Mouse (Mus musculus): ENCODE measurements around the gene Kmt2e. TPM values are rescaled to one million over a fixed set of nuclear protein-coding genes. Genes with fewer than 3 reads are reported as not detected.
A peak's percentile ranks its signal among the peaks of the same experiment; 100 is the strongest.

Gene Kmt2e
- polyA plus RNA-seq, 1 experiment from 2014 or later, result 63.4 TPM

GRCm38 (mm10) chr5:23464743-23465142 lies 30.5 kb downstream of the Kmt2e start:
- Histone ChIP-seq H3K27me3 (ENCODE audit: control insufficient read depth, insufficient read depth, low read length) (no peaks in the 10 kb centered on the region), H3K4me3 (ENCODE audit: control insufficient read depth in 1 of 2, insufficient read depth in 1 of 2, low read depth in 1 of 2, low read length in 2 of 2) (no peak overlapping the region), H3K36me3 (ENCODE audit: control insufficient read depth, insufficient read depth, low read length) (peaks cover 70% of the 10 kb centered on the region), H3K4me2 (ENCODE audit: low read length) (no peak overlapping the region), H3K9ac (ENCODE audit: low read length) (no peak overlapping the region), H3K9me3 (ENCODE audit: control insufficient read depth, low read length) (no peaks in the 10 kb centered on the region), H3K27ac (replicated peaks in 1 of 2; ENCODE audit: control insufficient read depth in 1 of 2, insufficient read depth in 1 of 2, low read depth in 2 of 2, low read length in 2 of 2) (no peak overlapping the region), H3K4me1 (ENCODE audit: control insufficient read depth in 2 of 2, insufficient read depth in 2 of 2, low read length in 2 of 2) (no peaks in the 10 kb centered on the region)
- 94% methylated on average over 8 of the region's 8 CpGs for WGBS
- ATAC-seq (ENCODE audit: insufficient number of reproducible peaks, insufficient read depth, low FRiP score, low read depth), result no peak

- H3K36me3 ChIP-seq (ENCODE audit: control insufficient read depth, insufficient read depth, low read length), result peaks cover 78% of the 10 kb centered on the region
Observed at GRCm38 (mm10) chr5:23466546-23466945, 32.3 kb downstream of the Kmt2e start.

GRCm38 (mm10) chr5:23473098-23473873 lies 39.0 kb downstream of the Kmt2e start:
- Histone ChIP-seq H3K4me2 (ENCODE audit: low read length) (no peak overlapping the region), H3K9me3 (ENCODE audit: control insufficient read depth, low read length) (no peaks in the 10 kb centered on the region), H3K4me3 (ENCODE audit: control insufficient read depth in 1 of 2, insufficient read depth in 1 of 2, low read depth in 1 of 2, low read length in 2 of 2) (no peak overlapping the region), H3K27me3 (ENCODE audit: control insufficient read depth, insufficient read depth, low read length) (no peaks in the 10 kb centered on the region), H3K36me3 (ENCODE audit: control insufficient read depth, insufficient read depth, low read length) (peaks cover 74% of the 10 kb centered on the region), H3K27ac (replicated peaks in 1 of 2; ENCODE audit: control insufficient read depth in 1 of 2, insufficient read depth in 1 of 2, low read depth in 2 of 2, low read length in 2 of 2) (no peak overlapping the region), H3K4me1 (ENCODE audit: control insufficient read depth in 2 of 2, insufficient read depth in 2 of 2, low read length in 2 of 2) (no peaks in the 10 kb centered on the region), H3K9ac (ENCODE audit: low read length) (no peak overlapping the region)
- ATAC-seq (ENCODE audit: insufficient number of reproducible peaks, insufficient read depth, low FRiP score, low read depth), result no peak
- WGBS, result 72% methylated on average over 6 of the region's 6 CpGs

More at GRCm38 (mm10) chr5:23466546-23466945, 32.3 kb downstream of the Kmt2e start:
- 94% methylated on average over 4 of the region's 4 CpGs for WGBS
- Histone ChIP-seq H3K4me3 (ENCODE audit: control insufficient read depth in 1 of 2, insufficient read depth in 1 of 2, low read depth in 1 of 2, low read length in 2 of 2) (no peak overlapping the region), H3K27me3 (ENCODE audit: control insufficient read depth, insufficient read depth, low read length) (no peaks in the 10 kb centered on the region), H3K27ac (replicated peaks in 1 of 2; ENCODE audit: control insufficient read depth in 1 of 2, insufficient read depth in 1 of 2, low read depth in 2 of 2, low read length in 2 of 2) (no peak overlapping the region), H3K4me2 (ENCODE audit: low read length) (no peak overlapping the region), H3K4me1 (ENCODE audit: control insufficient read depth in 2 of 2, insufficient read depth in 2 of 2, low read length in 2 of 2) (no peaks in the 10 kb centered on the region), H3K9me3 (ENCODE audit: control insufficient read depth, low read length) (no peaks in the 10 kb centered on the region), H3K9ac (ENCODE audit: low read length) (no peak overlapping the region)
- ATAC-seq (ENCODE audit: insufficient number of reproducible peaks, insufficient read depth, low FRiP score, low read depth), result no peak

- 93% methylated on average over 7 of the region's 7 CpGs for WGBS
Observed at GRCm38 (mm10) chr5:23483811-23484210, 49.6 kb downstream of the Kmt2e start.

GRCm38 (mm10) chr5:23489231-23489630 lies 55.0 kb downstream of the Kmt2e start:
- Histone ChIP-seq H3K9me3 (ENCODE audit: control insufficient read depth, low read length) (no peaks in the 10 kb centered on the region), H3K36me3 (ENCODE audit: control insufficient read depth, insufficient read depth, low read length) (peaks cover 97% of the 10 kb centered on the region), H3K27me3 (ENCODE audit: control insufficient read depth, insufficient read depth, low read length) (no peaks in the 10 kb centered on the region), H3K4me1 (ENCODE audit: control insufficient read depth in 2 of 2, insufficient read depth in 2 of 2, low read length in 2 of 2) (peaks cover 0 to 2% of the 10 kb centered on the region in 2 experiments; a peak in 1 of 4 replicates), H3K27ac (replicated peaks in 1 of 2; ENCODE audit: control insufficient read depth in 1 of 2, insufficient read depth in 1 of 2, low read depth in 2 of 2, low read length in 2 of 2) (peak overlapping the region in 1 of 2 experiments; percentile 41; a peak in 1 of 4 replicates), H3K4me2 (ENCODE audit: low read length) (no peak overlapping the region), H3K4me3 (ENCODE audit: control insufficient read depth in 1 of 2, insufficient read depth in 1 of 2, low read depth in 1 of 2, low read length in 2 of 2) (no peak overlapping the region), H3K9ac (ENCODE audit: low read length) (no peak overlapping the region)
- no peak for ATAC-seq (ENCODE audit: insufficient number of reproducible peaks, insufficient read depth, low FRiP score, low read depth)
- WGBS, result 55% methylated on average over 4 of the region's 4 CpGs

More at GRCm38 (mm10) chr5:23483811-23484210, 49.6 kb downstream of the Kmt2e start:
- Histone ChIP-seq H3K9me3 (ENCODE audit: control insufficient read depth, low read length) (no peaks in the 10 kb centered on the region), H3K9ac (ENCODE audit: low read length) (no peak overlapping the region), H3K27me3 (ENCODE audit: control insufficient read depth, insufficient read depth, low read length) (no peaks in the 10 kb centered on the region), H3K4me3 (ENCODE audit: control insufficient read depth in 1 of 2, insufficient read depth in 1 of 2, low read depth in 1 of 2, low read length in 2 of 2) (no peak overlapping the region), H3K4me1 (ENCODE audit: control insufficient read depth in 2 of 2, insufficient read depth in 2 of 2, low read length in 2 of 2) (no peaks in the 10 kb centered on the region), H3K27ac (replicated peaks in 1 of 2; ENCODE audit: control insufficient read depth in 1 of 2, insufficient read depth in 1 of 2, low read depth in 2 of 2, low read length in 2 of 2) (no peak overlapping the region), H3K36me3 (ENCODE audit: control insufficient read depth, insufficient read depth, low read length) (peaks cover 97% of the 10 kb centered on the region), H3K4me2 (ENCODE audit: low read length) (no peak overlapping the region)
- no peak for ATAC-seq (ENCODE audit: insufficient number of reproducible peaks, insufficient read depth, low FRiP score, low read depth)

GRCm38 (mm10) chr5:23490797-23491196 lies 56.6 kb downstream of the Kmt2e start:
- peaks cover 93% of the 10 kb centered on the region for H3K36me3 ChIP-seq (ENCODE audit: control insufficient read depth, insufficient read depth, low read length)
- no peak for ATAC-seq (ENCODE audit: insufficient number of reproducible peaks, insufficient read depth, low FRiP score, low read depth)
- no peaks in the 10 kb centered on the region for H3K27me3 ChIP-seq (ENCODE audit: control insufficient read depth, insufficient read depth, low read length)
- WGBS, result 49% methylated on average over 2 of the region's 2 CpGs
- H3K9ac ChIP-seq (ENCODE audit: low read length), result no peak overlapping the region
- no peak overlapping the region for H3K27ac ChIP-seq (replicated peaks in 1 of 2; ENCODE audit: control insufficient read depth in 1 of 2, insufficient read depth in 1 of 2, low read depth in 2 of 2, low read length in 2 of 2)
- H3K4me2 ChIP-seq (ENCODE audit: low read length), result no peak overlapping the region
- H3K9me3 ChIP-seq (ENCODE audit: control insufficient read depth, low read length), result no peaks in the 10 kb centered on the region
- H3K4me1 ChIP-seq (ENCODE audit: control insufficient read depth in 2 of 2, insufficient read depth in 2 of 2, low read length in 2 of 2), result peaks cover 0 to 2% of the 10 kb centered on the region in 2 experiments; a peak in 1 of 4 replicates
- no peak overlapping the region for H3K4me3 ChIP-seq (ENCODE audit: control insufficient read depth in 1 of 2, insufficient read depth in 1 of 2, low read depth in 1 of 2, low read length in 2 of 2)

- H3K9ac ChIP-seq (ENCODE audit: low read length), result no peak overlapping the region
- H3K4me1 ChIP-seq (ENCODE audit: control insufficient read depth in 2 of 2, insufficient read depth in 2 of 2, low read length in 2 of 2), result no peaks in the 10 kb centered on the region; a peak in 1 of 4 replicates
- no peak for ATAC-seq (ENCODE audit: insufficient number of reproducible peaks, insufficient read depth, low FRiP score, low read depth)
- no peak overlapping the region for H3K27ac ChIP-seq (replicated peaks in 1 of 2; ENCODE audit: control insufficient read depth in 1 of 2, insufficient read depth in 1 of 2, low read depth in 2 of 2, low read length in 2 of 2)
- H3K36me3 ChIP-seq (ENCODE audit: control insufficient read depth, insufficient read depth, low read length), result peaks cover 92% of the 10 kb centered on the region
- no peak overlapping the region for H3K4me2 ChIP-seq (ENCODE audit: low read length)
- WGBS, result 84% methylated on average over 3 of the region's 3 CpGs
- no peaks in the 10 kb centered on the region for H3K27me3 ChIP-seq (ENCODE audit: control insufficient read depth, insufficient read depth, low read length)
- no peaks in the 10 kb centered on the region for H3K9me3 ChIP-seq (ENCODE audit: control insufficient read depth, low read length)
- no peak overlapping the region for H3K4me3 ChIP-seq (ENCODE audit: control insufficient read depth in 1 of 2, insufficient read depth in 1 of 2, low read depth in 1 of 2, low read length in 2 of 2)
Observed at GRCm38 (mm10) chr5:23496396-23496795, 62.2 kb downstream of the Kmt2e start.

All from heart, embryonic 14.5 days (tissue).